Mouse (Mus musculus): ENCODE measurements at regions not wholly inside any gene's neighbourhood (a gene's known extent, or its start where the extent isn't known, plus 50 kb on each side); places are given as distances from the start of the nearest gene placed in this dataset.

GRCm38 (mm10) chr3:52422826-52423225, 154.7 kb downstream of the Foxo1 start:
- DNase-seq (ENCODE audit: low spot score): no peak

DNA sequence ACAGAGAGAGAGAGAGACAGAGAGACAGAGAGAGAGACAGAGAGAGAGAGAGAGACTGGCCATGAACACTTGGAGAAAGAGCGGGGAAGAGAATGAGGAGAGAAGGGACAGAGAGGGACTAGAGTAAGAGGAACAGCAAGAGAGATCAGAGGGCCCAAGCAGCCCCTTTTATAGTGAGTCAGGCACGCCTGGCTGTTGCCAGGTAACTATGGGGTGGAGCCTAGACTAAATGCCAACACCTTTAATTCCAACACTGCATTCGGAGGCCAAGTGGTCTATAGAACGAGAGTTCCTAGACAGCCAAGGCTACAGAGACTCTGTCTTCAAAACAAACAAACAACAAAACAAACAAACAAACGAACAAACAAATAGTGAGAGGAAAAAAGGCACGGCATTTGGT, 148.1 kb downstream of the Foxo1 start:
- no peak for DNase-seq (ENCODE audit: low spot score)

- no peak for DNase-seq (ENCODE audit: low spot score)
These were observed 147.2 kb downstream of the Foxo1 start for GRCm38 (mm10) chr3:52415361-52415760.

DNA sequence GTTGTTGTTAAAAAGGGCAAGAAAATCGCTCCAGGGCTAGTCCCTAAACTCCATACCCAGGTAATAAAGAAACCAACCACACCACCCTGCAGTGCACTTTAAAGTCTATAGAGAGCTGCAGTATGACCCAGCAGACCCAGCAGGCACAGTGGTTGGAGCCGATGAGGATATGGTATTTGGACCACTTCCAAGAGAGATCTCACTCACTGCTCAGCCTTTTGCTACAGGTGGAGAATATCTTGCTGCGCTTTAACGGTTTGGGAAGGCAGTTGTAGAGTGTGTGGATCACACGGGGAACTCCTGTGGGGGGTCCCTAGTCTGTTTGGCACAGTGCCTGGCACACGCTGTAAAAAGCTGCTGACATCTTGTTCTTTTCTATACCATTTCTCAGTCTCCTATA, 145.9 kb downstream of the Foxo1 start:
- DNase-seq (ENCODE audit: low spot score): no peak

- no peak for DNase-seq (ENCODE audit: low spot score)
These were observed 145.1 kb downstream of the Foxo1 start for GRCm38 (mm10) chr3:52413187-52413746.

DNA sequence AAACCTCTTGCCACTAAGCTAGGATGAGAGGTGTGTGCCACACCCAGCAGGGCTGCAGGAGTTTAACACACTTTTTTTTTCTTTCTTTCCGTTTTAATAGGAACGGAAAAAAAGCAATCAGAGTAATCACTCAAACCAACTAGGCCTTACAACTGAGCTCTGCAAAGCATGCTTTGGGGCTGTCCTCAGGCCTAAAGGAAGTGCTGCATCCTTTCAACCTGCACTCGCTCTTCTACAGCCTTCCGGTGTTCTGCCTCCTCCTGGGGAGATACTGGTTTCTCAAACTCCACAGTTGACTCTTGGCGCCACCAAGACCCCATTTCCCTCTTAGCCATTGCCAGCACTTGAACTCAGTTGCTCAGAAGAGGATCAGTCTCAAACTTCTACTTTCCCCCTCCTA, 143.2 kb downstream of the Foxo1 start:
- DNase-seq (ENCODE audit: low spot score): no peak

- DNase-seq (ENCODE audit: low spot score): no peak
These were observed 141.3 kb downstream of the Foxo1 start for GRCm38 (mm10) chr3:52409465-52409864.

DNA sequence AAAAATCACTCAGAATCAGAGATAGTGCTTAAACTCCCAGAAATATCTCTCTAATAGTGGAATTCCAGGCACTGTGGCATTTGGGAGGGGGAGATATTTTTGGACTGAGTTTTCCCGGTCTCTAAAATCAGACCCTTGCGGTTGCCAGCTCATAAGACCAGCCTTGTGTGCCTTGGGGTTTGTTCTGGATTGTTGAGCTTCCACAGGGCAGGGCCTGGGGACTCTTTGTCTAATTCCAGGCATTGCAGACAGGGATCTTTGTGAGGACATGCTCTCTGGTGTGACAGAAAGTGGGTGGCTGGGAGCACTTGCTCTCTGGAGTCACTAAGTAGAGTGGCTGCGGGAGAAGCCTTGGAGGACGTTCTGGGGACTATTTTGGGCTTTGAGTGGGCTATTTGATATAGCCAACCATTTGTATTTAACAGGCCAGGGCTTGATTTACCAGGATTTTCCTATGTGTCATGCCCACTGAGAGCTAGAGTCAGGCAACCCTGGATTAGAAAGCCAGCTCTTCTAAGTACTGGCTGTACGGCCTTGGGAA, 138.7 kb downstream of the Foxo1 start:
- no peak for DNase-seq (ENCODE audit: low spot score)

DNA sequence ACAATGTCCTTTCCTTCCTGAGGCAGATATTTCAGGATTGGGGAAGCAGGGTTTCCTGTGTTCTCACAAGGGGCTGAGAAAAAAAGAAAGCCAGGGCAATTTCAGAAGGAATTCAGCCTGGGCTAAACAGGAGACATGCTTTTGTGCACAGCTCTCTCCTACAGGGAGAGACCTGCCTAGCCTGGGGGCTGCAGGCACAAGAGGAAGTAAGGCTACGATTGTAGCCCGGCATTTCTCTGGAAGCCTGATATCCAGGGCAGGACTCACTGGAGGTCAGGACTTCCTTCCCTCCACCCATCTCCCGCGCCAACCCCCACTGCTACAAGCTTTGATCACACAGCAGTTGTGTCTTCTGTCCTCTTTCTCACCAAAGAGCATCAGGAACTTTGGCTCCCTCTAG, 136.5 kb downstream of the Foxo1 start:
- no peak for DNase-seq (ENCODE audit: low spot score)

DNA sequence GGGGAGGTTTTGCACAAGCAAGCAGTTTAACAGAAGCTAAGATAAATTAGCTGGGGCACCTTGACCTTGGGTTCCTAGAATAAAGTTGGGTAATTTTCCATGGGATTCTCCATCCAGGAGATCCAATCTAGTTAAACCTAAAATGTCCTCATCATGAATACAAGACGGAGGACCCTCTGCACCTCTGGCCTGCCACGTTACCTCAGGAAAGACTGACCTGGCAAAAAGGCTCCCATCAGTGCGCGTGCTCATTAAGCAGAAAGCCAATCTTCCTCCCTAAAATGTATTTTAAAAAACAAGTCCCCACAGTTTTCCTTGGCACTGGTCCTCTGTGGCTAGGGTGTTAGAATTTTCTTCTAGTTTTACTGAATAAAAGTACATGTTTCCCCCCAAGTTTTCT, 134.9 kb downstream of the Foxo1 start:
- no peak for DNase-seq (ENCODE audit: low spot score)

Data from layer of hippocampus, adult 11-12 months (tissue).